Mouse (Mus musculus) lung, postnatal 14 days (tissue): ENCODE results near the gene Lgi1.

Experiments used
- DNase-seq: peaks from one replicate; pipeline ENCODE4 v3.0.0; 2021

Gene Lgi1

GRCm38 (mm10) chr19:38263829-38264504, 369 bp upstream of the Lgi1 start:
- no peak for DNase-seq

GRCm38 (mm10) chr19:38265767-38266166, 1.4 kb downstream of the Lgi1 start:
- DNase-seq = no peak

- no peak for DNase-seq
Measured at GRCm38 (mm10) chr19:38267469-38267868, 3.1 kb downstream of the Lgi1 start.

GRCm38 (mm10) chr19:38271071-38271470, 6.7 kb downstream of the Lgi1 start:
- no peak for DNase-seq

- DNase-seq = no peak
Measured at GRCm38 (mm10) chr19:38273820-38274219, 9.5 kb downstream of the Lgi1 start.

- peak; percentile 6 for DNase-seq
Measured at GRCm38 (mm10) chr19:38274747-38275421, 10.5 kb downstream of the Lgi1 start.

- no peak for DNase-seq
Measured at GRCm38 (mm10) chr19:38276226-38276625, 11.9 kb downstream of the Lgi1 start.

- no peak for DNase-seq
Measured at GRCm38 (mm10) chr19:38280242-38280641, 15.9 kb downstream of the Lgi1 start.

- DNase-seq = no peak
Measured at GRCm38 (mm10) chr19:38282407-38282806, 18.1 kb downstream of the Lgi1 start.

- DNase-seq = no peak
Measured at GRCm38 (mm10) chr19:38288556-38288955, 24.2 kb downstream of the Lgi1 start.

GRCm38 (mm10) chr19:38291432-38291831, 27.1 kb downstream of the Lgi1 start:
- no peak for DNase-seq

GRCm38 (mm10) chr19:38298018-38298626, 33.8 kb downstream of the Lgi1 start:
- DNase-seq = no peak

GRCm38 (mm10) chr19:38308116-38308515, 43.8 kb downstream of the Lgi1 start:
- DNase-seq = no peak

- DNase-seq = no peak
Measured at GRCm38 (mm10) chr19:38315099-38315498, 50.8 kb downstream of the Lgi1 start.

GRCm38 (mm10) chr19:38316602-38317313, 52.4 kb downstream of the Lgi1 start:
- no peak for DNase-seq

- DNase-seq = no peak
Measured at GRCm38 (mm10) chr19:38318308-38318707, 54.0 kb downstream of the Lgi1 start.

- DNase-seq = no peak
Measured at GRCm38 (mm10) chr19:38319168-38319567, 54.8 kb downstream of the Lgi1 start.

- DNase-seq = no peak
Measured at GRCm38 (mm10) chr19:38320651-38321188, 56.4 kb downstream of the Lgi1 start.

- DNase-seq = no peak
Measured at GRCm38 (mm10) chr19:38323726-38324125, 59.4 kb downstream of the Lgi1 start.

GRCm38 (mm10) chr19:38324147-38325028, 60.1 kb downstream of the Lgi1 start:
- DNase-seq = no peak

- no peak for DNase-seq
Measured at GRCm38 (mm10) chr19:38325029-38325398, 60.7 kb downstream of the Lgi1 start.

- no peak for DNase-seq
Measured at GRCm38 (mm10) chr19:38325854-38326253, 61.5 kb downstream of the Lgi1 start.
